Mouse (Mus musculus): Measurements from ENCODE around the gene Cmtm2a. TPM values are rescaled to one million over a fixed set of nuclear protein-coding genes. Genes with fewer than 3 reads are reported as not detected.
"Not testable (repeated sequence)": the region's sequence is repeated elsewhere in the genome, so short reads cannot be mapped to it uniquely, and the experiment has no call there.

Cmtm2a gene
- polyA plus RNA-seq, 1 experiment from 2014 or later: not detected

DNA sequence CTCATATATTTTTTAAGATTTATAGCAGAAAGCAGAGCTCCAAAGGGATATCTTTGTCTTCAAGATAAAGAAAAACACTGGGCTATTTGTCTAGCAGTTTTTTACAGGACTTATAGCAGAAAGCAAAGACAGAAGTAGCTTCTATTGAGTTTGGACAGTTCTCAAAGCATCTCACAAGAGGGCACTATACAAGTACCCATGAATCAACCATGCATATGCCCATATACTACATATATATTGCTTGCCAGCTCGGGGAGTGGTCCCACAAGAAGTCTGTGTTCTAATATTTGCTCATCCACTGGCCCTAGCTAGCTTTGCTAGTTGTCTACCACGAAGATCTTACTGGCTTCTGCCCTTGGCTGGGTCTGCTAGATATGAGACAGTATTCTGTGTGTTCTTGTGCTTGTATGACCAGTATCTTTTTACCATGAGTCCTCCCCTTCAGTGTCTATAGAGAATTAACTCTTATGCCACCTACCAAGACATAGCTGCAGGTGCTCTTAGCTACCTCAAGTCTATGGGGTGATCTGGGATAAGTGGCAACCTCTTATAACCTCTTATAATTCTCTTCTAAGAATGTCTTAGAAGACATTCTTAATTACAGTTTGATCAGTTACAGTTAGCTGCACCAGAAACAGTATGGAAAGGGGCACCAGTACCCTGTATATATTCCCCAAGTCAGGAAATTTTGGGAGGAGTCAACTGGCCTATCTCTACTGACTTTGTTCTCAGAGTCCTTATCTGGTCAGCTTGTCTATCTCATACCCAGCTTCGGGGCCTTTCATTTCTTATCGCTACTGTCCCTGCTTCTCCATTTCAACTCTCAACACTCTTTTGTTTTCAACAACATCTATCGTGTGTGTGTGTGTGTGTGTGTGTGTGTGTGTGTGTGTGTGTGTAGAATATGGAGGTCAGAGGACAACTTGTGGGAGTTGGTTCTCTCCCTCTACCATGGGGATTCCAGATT, 40.0 kb upstream of the Cmtm2a start:
- WGBS: 75% methylated on average over 5 of the region's 5 CpGs
- H3K4me1 ChIP-seq: no peaks in the 10 kb centered on the region

DNA sequence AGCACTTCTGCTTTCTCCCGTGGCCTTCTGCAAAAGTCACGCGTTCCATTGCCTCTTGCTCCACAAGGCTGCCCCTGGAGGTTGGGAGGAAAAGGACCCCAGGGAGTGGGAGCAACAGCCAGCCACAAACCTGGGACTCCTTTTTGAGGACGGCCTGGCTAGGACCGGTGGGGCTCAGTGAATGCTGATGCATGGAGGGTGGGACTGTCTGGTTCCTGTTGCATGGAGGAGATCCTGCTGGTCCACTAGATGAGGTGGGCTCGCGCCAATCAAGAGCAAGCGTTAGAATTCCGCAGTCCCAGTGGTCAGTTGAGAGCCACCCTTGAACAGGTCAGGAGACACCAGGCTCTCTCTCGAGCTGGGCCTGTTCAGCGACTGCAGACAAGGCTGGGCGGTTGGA, 28.9 kb upstream of the Cmtm2a start, which contains the start of gene Cmtm2b:
Gene Cmtm2b, plus strand, starts transcription at position 301 of the 400 bp plus-strand sequence.
- not testable (repeated sequence) for H3K27me3 ChIP-seq; H3K4me1 ChIP-seq; H3K9me3 ChIP-seq; H3K4me3 ChIP-seq; H3K9ac ChIP-seq; H3K4me2 ChIP-seq; H3K27ac ChIP-seq; H3K36me3 ChIP-seq; ATAC-seq (ENCODE audit: insufficient number of reproducible peaks, low FRiP score, low TSS enrichment, low read depth)
- 87% methylated on average over 12 of the region's 12 CpGs for WGBS

More for the DNA sequence above, 40.0 kb upstream of the Cmtm2a start:
- no peaks in the 10 kb centered on the region for H3K9me3 ChIP-seq
- no peak overlapping the region for H3K27ac ChIP-seq
- no peak for ATAC-seq (ENCODE audit: insufficient number of reproducible peaks, low FRiP score, low TSS enrichment, low read depth)
- H3K9ac ChIP-seq: no peak overlapping the region
- H3K4me2 ChIP-seq: no peak overlapping the region
- H3K36me3 ChIP-seq: no peaks in the 10 kb centered on the region
- H3K27me3 ChIP-seq: no peaks in the 10 kb centered on the region
- H3K4me3 ChIP-seq: no peak overlapping the region

DNA sequence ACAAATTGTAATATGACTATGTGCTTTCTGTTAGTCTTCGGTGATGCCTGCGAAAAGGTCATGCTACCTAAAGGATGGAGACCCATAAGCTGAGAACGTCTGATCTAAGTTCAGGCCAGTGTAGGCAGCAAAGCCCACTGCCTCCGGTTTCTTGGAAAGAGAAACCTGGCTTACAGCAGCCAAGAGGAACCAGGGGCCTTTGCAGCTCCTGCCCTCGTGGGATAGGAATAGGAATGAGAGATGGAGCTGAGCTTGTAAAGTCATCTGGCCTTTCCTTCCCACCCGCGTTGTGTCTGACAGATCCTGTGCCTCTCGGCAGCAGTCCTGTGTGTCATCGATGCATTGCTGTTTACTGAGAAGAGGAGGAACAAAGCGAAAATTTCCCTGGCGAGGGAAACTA, 28.3 kb upstream of the Cmtm2a start, which contains the start of gene Gm11020:
Gene Gm11020, plus strand, starts transcription at position 301 of the 400 bp plus-strand sequence.
- not testable (repeated sequence) for H3K4me3 ChIP-seq; H3K36me3 ChIP-seq; H3K4me2 ChIP-seq; H3K27ac ChIP-seq; H3K4me1 ChIP-seq; ATAC-seq (ENCODE audit: insufficient number of reproducible peaks, low FRiP score, low TSS enrichment, low read depth); H3K9me3 ChIP-seq; H3K9ac ChIP-seq; H3K27me3 ChIP-seq
- 84% methylated on average over 11 of the region's 11 CpGs for WGBS

DNA sequence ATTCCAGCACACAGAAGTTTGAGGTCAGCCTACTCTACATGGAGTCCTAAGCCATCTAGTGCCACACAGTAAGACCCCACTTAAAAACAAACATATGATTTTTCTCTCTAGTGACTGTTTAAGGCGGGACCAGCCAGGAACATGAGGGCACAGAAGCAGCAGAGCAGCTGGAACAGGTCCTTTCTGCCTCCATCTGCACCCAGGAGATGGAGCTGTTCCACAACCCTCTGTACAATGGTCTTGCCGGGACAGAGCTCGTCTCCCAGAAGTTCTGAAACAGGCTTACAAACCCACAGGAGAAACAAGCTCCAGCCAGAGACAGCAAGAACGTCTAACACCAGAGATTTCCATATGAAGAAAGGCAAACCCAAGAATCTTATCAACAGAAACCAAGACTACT, 20.3 kb upstream of the Cmtm2a start:
- H3K27ac ChIP-seq: no peak overlapping the region
- H3K36me3 ChIP-seq: no peaks in the 10 kb centered on the region
- no peaks in the 10 kb centered on the region for H3K4me1 ChIP-seq
- no peak overlapping the region for H3K4me3 ChIP-seq
- no peaks in the 10 kb centered on the region for H3K9me3 ChIP-seq
- H3K4me2 ChIP-seq: no peak overlapping the region
- ATAC-seq (ENCODE audit: insufficient number of reproducible peaks, low FRiP score, low TSS enrichment, low read depth): no peak
- 70% methylated on average over 4 of the region's 4 CpGs for WGBS
- no peak overlapping the region for H3K9ac ChIP-seq
- no peaks in the 10 kb centered on the region for H3K27me3 ChIP-seq

DNA sequence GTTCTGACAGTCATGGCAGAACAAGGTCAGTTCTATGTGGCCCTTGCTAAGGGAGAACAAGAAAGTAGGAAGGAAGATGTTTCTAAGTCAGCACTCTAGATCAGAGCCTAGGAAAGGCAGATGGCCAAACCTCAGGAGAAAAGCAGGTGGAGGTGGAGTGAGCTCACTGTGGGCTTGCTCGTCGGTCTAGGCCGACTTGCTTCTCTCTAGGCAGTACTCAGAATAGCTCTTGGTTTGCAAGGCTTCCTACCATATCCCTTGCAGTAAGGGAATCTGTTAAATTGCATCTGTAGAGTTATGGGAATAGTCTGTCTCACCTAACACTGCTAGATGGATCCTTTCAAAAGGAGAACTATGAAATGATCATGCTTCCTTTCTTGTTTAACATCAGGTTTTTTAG, 19.0 kb upstream of the Cmtm2a start:
- H3K9me3 ChIP-seq; H3K4me3 ChIP-seq; H3K27ac ChIP-seq; H3K4me2 ChIP-seq; H3K36me3 ChIP-seq; H3K4me1 ChIP-seq; H3K9ac ChIP-seq; ATAC-seq (ENCODE audit: insufficient number of reproducible peaks, low FRiP score, low TSS enrichment, low read depth); H3K27me3 ChIP-seq: not testable (repeated sequence)
- 91% methylated on average over 3 of the region's 3 CpGs for WGBS

DNA sequence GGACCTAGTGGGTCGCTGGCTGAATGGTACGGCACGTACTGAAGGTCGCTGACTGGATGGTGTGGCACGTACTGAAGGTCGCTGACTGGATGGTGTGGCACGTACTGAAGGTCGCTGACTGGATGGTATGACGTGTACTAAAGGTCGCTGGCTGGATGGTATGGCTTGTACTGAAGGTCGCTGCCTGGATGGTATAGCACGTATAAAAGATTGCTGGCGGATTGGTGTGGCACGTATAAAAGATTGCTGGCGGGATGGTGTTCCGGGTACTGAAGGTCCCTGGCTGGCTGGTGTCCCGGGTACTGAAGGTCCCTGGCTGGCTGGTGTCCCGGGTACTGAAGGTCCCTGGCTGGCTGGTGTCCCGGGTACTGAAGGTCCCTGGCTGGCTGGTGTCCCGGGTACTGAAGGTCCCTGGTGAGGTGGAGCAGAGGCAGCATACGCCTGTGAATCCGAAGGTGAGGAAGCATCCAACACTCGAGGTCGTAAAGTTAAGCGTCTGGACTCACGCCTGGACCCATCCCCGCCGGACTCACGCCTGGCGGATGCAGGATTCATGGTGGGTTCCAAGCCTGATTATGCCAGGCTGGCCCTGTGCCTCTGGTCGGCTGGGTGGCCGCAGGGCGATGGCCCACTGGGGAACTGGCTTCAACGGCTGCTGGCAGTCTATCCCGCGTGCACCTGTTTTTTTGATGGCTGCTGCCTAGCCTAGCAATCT, 16.6 kb upstream of the Cmtm2a start, which contains the start of the genes Gm45711 and Cmtm1:
Gene Gm45711, minus strand, starts transcription at position 641 of the 715 bp plus-strand sequence.
Gene Cmtm1, minus strand, starts transcription at position 705 of the 715 bp plus-strand sequence.
- H3K4me2 ChIP-seq; ATAC-seq (ENCODE audit: insufficient number of reproducible peaks, low FRiP score, low TSS enrichment, low read depth): not testable (repeated sequence)
- 84% methylated on average over 36 of the region's 36 CpGs for WGBS

DNA sequence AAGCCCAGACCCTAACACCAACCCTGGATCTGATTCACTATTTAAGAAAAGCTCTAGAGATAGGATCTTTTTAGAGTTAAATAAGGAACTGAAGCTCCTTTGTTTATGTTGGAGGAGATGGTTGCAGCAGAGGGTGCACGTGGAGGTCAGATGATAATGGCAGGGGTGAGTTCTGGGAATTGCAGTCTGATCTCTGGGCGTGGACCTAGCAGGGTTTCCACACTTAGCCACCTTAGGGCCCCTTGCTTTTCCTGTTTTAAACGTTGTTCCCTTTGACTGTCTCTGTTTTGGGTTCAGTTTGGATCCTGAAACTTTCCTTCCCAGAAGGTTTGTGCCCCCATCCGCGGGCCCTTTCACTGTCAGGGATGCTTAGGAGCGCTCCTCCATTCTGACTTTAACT, 15.4 kb upstream of the Cmtm2a start:
- not testable (repeated sequence) for H3K9ac ChIP-seq; H3K27me3 ChIP-seq; H3K27ac ChIP-seq; H3K4me1 ChIP-seq; H3K4me2 ChIP-seq; H3K4me3 ChIP-seq; ATAC-seq (ENCODE audit: insufficient number of reproducible peaks, low FRiP score, low TSS enrichment, low read depth); H3K36me3 ChIP-seq; H3K9me3 ChIP-seq
- 55% methylated on average over 6 of the region's 6 CpGs for WGBS

More for the DNA sequence above, 16.6 kb upstream of the Cmtm2a start, which contains the start of the genes Gm45711 and Cmtm1:
- not testable (repeated sequence) for H3K4me3 ChIP-seq, H3K4me1 ChIP-seq, H3K27me3 ChIP-seq, H3K27ac ChIP-seq, H3K9ac ChIP-seq, H3K36me3 ChIP-seq, H3K9me3 ChIP-seq

DNA sequence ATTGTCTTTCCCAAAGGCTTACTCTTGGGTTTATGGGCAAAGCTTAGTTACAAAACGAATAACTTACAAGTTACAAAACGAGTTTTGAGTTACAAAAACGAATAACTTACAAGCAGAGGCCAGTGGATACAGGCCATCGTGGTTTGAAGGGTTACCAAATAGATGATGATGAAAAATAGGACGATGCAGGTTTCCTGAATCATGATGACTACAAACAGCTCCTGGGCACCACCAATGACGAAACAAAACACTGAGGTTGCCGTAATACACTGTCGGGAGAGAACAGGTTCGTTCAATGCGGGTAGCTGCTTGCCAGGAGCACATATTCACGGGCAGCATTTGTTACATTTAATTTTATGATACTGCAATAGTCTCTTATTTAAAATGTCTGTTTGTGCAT, 12.0 kb upstream of the Cmtm2a start:
- ATAC-seq (ENCODE audit: insufficient number of reproducible peaks, low FRiP score, low TSS enrichment, low read depth): no peak
- WGBS: 81% methylated on average over 11 of the region's 11 CpGs
- H3K4me2 ChIP-seq: no peak overlapping the region
- H3K9ac ChIP-seq: no peak overlapping the region
- H3K4me3 ChIP-seq: no peak overlapping the region
- H3K27ac ChIP-seq: no peak overlapping the region
- H3K36me3 ChIP-seq: no peaks in the 10 kb centered on the region
- no peaks in the 10 kb centered on the region for H3K4me1 ChIP-seq
- H3K9me3 ChIP-seq: no peaks in the 10 kb centered on the region
- no peaks in the 10 kb centered on the region for H3K27me3 ChIP-seq

DNA sequence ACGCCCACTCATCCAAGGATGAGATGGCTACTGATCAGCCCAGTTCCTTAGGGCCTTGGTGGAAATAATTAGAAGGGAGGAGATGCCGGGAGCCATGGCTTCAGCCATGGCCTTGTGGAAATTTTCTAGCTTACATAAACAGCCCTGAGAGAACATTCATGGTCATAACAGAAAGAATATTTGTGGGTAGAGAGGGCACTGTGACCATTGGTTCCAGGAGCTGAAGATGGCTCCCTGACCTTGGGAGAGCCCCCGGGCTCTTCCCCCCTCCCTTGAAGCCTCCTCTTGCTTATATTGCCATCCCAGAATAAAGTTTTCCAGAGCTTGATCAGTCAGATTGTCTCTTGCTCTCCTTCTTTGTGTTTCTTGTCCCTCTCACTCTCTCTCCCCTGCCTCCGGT, 9.6 kb upstream of the Cmtm2a start:
- H3K9me3 ChIP-seq; H3K4me3 ChIP-seq; H3K27ac ChIP-seq; ATAC-seq (ENCODE audit: insufficient number of reproducible peaks, low FRiP score, low TSS enrichment, low read depth); H3K27me3 ChIP-seq; H3K4me1 ChIP-seq; H3K4me2 ChIP-seq; H3K9ac ChIP-seq; H3K36me3 ChIP-seq: not testable (repeated sequence)
- 93% methylated on average over 4 of the region's 4 CpGs for WGBS

DNA sequence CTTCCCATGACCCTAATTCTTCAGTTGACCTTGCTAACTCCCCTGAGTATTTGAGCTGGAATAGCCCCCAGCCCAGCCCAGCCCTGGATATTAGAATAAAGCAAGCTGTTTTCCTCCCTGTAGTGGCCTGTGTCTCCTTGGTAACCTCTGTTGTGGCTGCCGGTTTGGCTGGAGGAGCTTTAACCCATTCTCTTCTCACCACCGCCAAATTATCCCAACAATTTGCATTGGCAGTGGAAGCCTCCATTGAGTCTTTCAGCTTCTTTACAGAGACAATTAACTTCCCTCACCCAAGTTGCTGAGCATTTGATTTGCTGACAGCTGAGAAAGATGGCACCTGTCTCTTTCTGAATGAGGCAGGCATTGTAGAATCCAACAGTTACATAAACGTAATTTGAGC, 8.6 kb upstream of the Cmtm2a start:
- not testable (repeated sequence) for H3K9ac ChIP-seq; H3K27me3 ChIP-seq; H3K27ac ChIP-seq; H3K9me3 ChIP-seq; H3K4me3 ChIP-seq; H3K4me2 ChIP-seq; ATAC-seq (ENCODE audit: insufficient number of reproducible peaks, low FRiP score, low TSS enrichment, low read depth); H3K4me1 ChIP-seq; H3K36me3 ChIP-seq
- WGBS: 20% methylated on average over 3 of the region's 3 CpGs

DNA sequence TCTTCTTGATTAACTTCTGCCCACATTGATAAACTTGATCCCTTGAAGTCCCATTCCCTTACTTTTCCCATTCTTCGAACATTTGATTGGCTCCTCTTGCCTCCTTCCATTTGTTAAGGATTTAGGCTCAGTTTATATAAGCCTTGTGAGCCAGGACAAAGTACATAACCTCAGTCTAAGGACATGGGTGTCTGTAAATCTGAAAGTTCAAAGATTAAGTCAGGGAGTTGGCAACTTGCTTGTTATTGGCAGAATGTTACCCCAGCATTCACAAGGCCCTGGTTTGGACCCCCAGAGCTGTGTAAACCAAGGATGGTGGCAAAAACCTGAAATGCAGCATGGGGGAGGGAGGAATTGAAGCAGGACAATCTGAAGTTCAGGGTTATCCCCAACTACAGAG, 1.4 kb upstream of the Cmtm2a start:
- H3K27ac ChIP-seq: no peak overlapping the region
- H3K36me3 ChIP-seq: no peaks in the 10 kb centered on the region
- no peaks in the 10 kb centered on the region for H3K4me1 ChIP-seq
- no peaks in the 10 kb centered on the region for H3K9me3 ChIP-seq
- ATAC-seq (ENCODE audit: insufficient number of reproducible peaks, low FRiP score, low TSS enrichment, low read depth): no peak
- WGBS: 88% methylated on average over 1 of the region's 1 CpGs
- H3K4me2 ChIP-seq: no peak overlapping the region
- no peak overlapping the region for H3K4me3 ChIP-seq
- no peaks in the 10 kb centered on the region for H3K27me3 ChIP-seq
- no peak overlapping the region for H3K9ac ChIP-seq

DNA sequence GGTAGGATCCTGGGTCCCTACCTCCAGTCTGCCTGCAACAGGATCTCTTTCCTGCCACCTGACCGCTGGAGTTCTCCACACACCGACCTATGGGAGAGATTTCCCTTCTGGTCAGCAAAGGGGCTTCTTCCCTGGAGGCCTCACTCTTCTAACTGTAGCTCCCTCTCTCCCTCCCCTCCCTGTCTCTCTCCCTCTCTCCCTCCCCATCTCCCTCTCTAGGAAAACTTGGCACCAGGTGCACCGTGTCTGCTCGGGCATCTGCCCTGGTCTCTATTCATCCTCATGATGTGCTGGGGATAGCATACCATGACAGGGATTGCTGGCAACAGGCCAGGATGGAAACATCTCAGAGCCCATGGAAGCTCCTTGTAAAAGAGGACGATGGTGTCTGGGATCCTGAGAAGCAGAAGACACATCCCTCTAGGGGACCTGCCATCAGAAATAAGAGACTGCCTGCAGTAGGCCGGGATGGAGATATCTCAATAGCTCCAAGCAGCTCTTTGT, 24.0 kb downstream of the Cmtm2a start:
- Histone ChIP-seq H3K27ac (no peak overlapping the region), H3K4me3 (no peak overlapping the region), H3K9ac (no peak overlapping the region), H3K27me3 (no peaks in the 10 kb centered on the region), H3K4me2 (no peak overlapping the region), H3K36me3 (peaks cover 7% of the 10 kb centered on the region), H3K9me3 (no peaks in the 10 kb centered on the region), H3K4me1 (no peaks in the 10 kb centered on the region)
- no peak for ATAC-seq (ENCODE audit: insufficient number of reproducible peaks, low FRiP score, low TSS enrichment, low read depth)
- WGBS: 86% methylated on average over 6 of the region's 6 CpGs

All from limb, embryonic 15.5 days (tissue).